Mouse (Mus musculus): ENCODE results near the gene Shmt2. TPM values are rescaled to one million over a fixed set of nuclear protein-coding genes. Genes with fewer than 3 reads are reported as not detected.

Shmt2 gene
- polyA plus RNA-seq, 1 experiment from 2014 or later, result 70.4 TPM

DNA sequence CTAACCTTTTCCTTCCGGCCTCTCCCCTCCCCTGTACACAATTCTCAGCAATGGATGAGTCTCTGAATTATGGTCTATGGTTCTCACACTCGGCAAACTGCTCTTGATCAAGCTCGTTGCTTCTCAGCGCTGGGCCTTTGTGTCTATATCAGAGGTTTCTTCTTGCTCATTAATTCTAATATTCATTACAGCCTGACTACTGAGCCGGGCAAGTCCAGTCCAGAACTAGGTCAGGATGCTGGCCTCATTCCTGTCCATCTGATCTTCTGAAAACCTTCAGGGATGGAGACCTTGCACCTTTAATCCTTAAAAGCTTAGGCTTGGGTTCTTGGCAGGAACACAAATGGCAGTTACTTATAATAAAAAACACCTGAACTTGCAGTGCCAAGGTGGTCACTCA, 22.7 kb downstream of the Shmt2 start:
- Histone ChIP-seq H3K4me1 (replicated peaks; ENCODE audit: control insufficient read depth, insufficient read depth, low read length) (no peaks in the 10 kb centered on the region), H3K36me3 (ENCODE audit: control insufficient read depth, insufficient read depth, low read length) (peaks cover 6% of the 10 kb centered on the region), H3K4me2 (replicated peaks; ENCODE audit: low read depth, low read length) (no peak overlapping the region), H3K9me3 (ENCODE audit: control insufficient read depth, low read length) (no peaks in the 10 kb centered on the region), H3K4me3 (ENCODE audit: low read depth, low read length) (no peak overlapping the region), H3K27me3 (ENCODE audit: control insufficient read depth, insufficient read depth, low read length) (no peaks in the 10 kb centered on the region), H3K27ac (ENCODE audit: low read depth, low read length) (no peak overlapping the region), H3K9ac (ENCODE audit: low read depth, low read length) (no peak overlapping the region)
- DNase-seq (ENCODE audit: low spot score) (no peak), ATAC-seq (ENCODE audit: low FRiP score) (no peak)
- WGBS, result 87% methylated on average over 5 of the region's 5 CpGs

DNA sequence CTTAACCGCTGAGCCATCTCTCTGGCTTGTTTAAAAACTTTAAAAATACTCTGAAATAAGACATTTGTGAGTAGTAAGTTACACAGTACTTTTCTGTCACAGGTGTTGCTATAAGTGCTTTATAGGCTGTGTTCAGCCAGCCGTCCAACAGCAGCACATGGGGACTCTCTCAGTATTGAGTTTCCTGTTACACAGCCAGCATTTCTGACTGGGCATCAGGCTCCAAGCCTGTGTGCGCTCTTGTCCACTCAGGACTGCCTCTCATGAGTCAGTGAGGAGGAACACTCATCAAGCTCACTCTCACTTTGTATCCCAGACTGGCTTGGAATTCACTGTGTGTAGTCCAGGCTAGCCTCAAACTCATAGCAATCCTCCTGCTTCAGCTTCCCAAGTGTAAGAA, 26.1 kb downstream of the Shmt2 start:
- peaks cover 11% of the 10 kb centered on the region for H3K36me3 ChIP-seq (ENCODE audit: control insufficient read depth, insufficient read depth, low read length)
- H3K27ac ChIP-seq (ENCODE audit: low read depth, low read length), result no peak overlapping the region
- ATAC-seq (ENCODE audit: low FRiP score) (no peak), DNase-seq (ENCODE audit: low spot score) (no peak)
- no peaks in the 10 kb centered on the region for H3K4me1 ChIP-seq (replicated peaks; ENCODE audit: control insufficient read depth, insufficient read depth, low read length)
- no peak overlapping the region for H3K4me3 ChIP-seq (ENCODE audit: low read depth, low read length)
- H3K27me3 ChIP-seq (ENCODE audit: control insufficient read depth, insufficient read depth, low read length), result no peaks in the 10 kb centered on the region
- 93% methylated on average over 3 of the region's 3 CpGs for WGBS
- no peak overlapping the region for H3K4me2 ChIP-seq (replicated peaks; ENCODE audit: low read depth, low read length)
- no peak overlapping the region for H3K9ac ChIP-seq (ENCODE audit: low read depth, low read length)
- no peaks in the 10 kb centered on the region for H3K9me3 ChIP-seq (ENCODE audit: control insufficient read depth, low read length)

DNA sequence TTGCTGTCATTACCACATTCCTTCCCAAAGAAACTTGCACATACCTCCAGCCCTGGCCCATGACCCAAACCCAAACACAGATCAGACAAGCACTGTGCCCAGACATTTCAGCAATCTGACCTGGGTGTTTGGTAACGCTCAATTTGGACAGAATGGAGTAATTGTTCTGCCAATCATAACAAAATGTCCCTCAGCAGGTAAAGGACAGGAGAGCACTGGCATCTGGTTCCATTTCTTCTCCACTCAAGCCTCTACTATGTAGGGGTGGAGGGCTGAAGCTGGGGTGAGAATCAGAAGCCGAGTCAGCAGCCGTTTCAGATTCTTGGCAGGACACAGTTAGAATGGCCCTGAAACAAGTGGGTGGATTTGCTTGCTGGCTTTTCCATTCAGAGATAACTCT, 30.1 kb downstream of the Shmt2 start:
- Histone ChIP-seq H3K27ac (ENCODE audit: low read depth, low read length) (no peak overlapping the region), H3K4me3 (ENCODE audit: low read depth, low read length) (no peak overlapping the region), H3K9ac (ENCODE audit: low read depth, low read length) (no peak overlapping the region), H3K4me1 (replicated peaks; ENCODE audit: control insufficient read depth, insufficient read depth, low read length) (no peaks in the 10 kb centered on the region), H3K9me3 (ENCODE audit: control insufficient read depth, low read length) (no peaks in the 10 kb centered on the region), H3K36me3 (ENCODE audit: control insufficient read depth, insufficient read depth, low read length) (peaks cover 11% of the 10 kb centered on the region), H3K27me3 (ENCODE audit: control insufficient read depth, insufficient read depth, low read length) (no peaks in the 10 kb centered on the region), H3K4me2 (replicated peaks; ENCODE audit: low read depth, low read length) (no peak overlapping the region)
- DNase-seq (ENCODE audit: low spot score) (no peak), ATAC-seq (ENCODE audit: low FRiP score) (no peak)
- 85% methylated on average over 3 of the region's 3 CpGs for WGBS

DNA sequence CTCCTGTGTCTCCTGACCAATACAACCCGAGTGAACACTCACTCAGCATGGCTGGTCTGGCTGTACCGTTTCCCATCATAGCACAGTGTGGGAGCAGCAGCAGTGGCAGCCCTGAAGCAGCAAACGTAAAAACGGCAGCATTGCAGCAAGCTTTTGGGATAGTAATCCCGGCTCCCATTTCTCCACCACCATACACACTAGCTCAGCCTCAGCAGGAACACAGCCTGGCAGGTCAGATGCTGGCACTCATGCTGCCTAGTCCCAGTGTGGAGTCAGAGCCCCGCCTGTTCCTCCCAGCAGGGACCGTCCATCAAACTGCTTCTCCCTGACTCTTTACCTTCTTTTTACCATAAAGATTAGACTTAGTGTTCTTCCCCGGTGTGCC, 31.1 kb downstream of the Shmt2 start:
- 57% methylated on average over 8 of the region's 8 CpGs for WGBS
- DNase-seq (ENCODE audit: low spot score) (no peak), ATAC-seq (ENCODE audit: low FRiP score) (no peak)
- no peak overlapping the region for H3K4me2 ChIP-seq (replicated peaks; ENCODE audit: low read depth, low read length)
- H3K27me3 ChIP-seq (ENCODE audit: control insufficient read depth, insufficient read depth, low read length), result no peaks in the 10 kb centered on the region
- peaks cover 11% of the 10 kb centered on the region for H3K36me3 ChIP-seq (ENCODE audit: control insufficient read depth, insufficient read depth, low read length)
- no peak overlapping the region for H3K9ac ChIP-seq (ENCODE audit: low read depth, low read length)
- H3K27ac ChIP-seq (ENCODE audit: low read depth, low read length), result 0 out of 2 replicates have a peak overlapping the region, but pooled peaks have one; percentile 17
- no peak overlapping the region for H3K4me3 ChIP-seq (ENCODE audit: low read depth, low read length)
- H3K4me1 ChIP-seq (replicated peaks; ENCODE audit: control insufficient read depth, insufficient read depth, low read length), result no peaks in the 10 kb centered on the region
- H3K9me3 ChIP-seq (ENCODE audit: control insufficient read depth, low read length), result no peaks in the 10 kb centered on the region

DNA sequence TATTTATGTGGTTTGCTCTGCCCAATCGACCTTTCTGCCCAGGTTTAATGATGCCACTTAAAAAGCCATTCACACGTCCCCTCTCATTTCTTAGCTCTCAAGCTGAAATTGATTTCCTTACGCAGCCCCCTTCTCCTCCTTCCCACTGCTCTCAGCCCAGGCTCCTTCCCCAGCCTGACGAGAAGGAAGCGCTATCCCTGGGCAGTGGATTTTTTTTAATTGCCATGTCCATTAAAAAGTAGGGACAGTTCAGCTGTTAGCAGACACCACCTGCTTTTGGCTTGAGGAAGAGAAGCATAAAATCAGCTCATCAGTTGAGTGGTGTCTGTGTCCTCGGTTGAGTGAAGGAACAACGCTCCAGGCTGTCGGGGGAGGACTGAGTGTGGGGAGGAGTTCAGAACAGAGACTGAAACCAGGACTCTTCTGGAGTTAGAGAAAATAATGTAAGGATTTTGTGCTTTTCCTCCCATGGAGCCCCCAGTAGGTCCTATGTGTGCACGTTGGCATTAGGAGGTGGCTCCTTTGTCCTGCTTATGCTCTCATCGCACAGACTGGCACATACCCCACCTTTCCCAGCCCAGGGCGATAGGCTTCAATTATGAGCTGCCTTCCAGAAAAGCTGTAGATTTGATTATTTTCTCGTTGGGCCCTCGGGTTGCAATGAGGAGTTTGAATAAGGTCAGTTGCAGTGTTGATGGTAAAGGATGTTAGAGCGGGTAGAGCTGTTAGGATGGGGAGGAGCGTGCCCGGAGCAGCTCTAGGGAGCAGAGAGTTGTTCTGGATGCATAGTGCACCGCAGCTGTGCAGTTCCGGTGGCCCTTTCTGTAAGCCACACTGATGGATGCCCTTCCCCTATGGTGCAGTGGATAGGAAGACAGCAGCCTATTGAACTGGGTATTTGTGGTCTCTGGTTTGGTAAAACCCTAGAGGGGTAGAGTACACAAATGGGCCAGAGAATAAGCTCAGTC, 31.8 kb downstream of the Shmt2 start:
- DNase-seq (ENCODE audit: low spot score) (no peak), ATAC-seq (ENCODE audit: low FRiP score) (no peak)
- no peak overlapping the region for H3K4me2 ChIP-seq (replicated peaks; ENCODE audit: low read depth, low read length)
- H3K27ac ChIP-seq (ENCODE audit: low read depth, low read length), result 0 out of 2 replicates have a peak overlapping the region, but pooled peaks have one; percentile 17
- H3K9ac ChIP-seq (ENCODE audit: low read depth, low read length), result no peak overlapping the region
- no peak overlapping the region for H3K4me3 ChIP-seq (ENCODE audit: low read depth, low read length)
- H3K27me3 ChIP-seq (ENCODE audit: control insufficient read depth, insufficient read depth, low read length), result no peaks in the 10 kb centered on the region
- WGBS, result 81% methylated on average over 18 of the region's 18 CpGs
- H3K4me1 ChIP-seq (replicated peaks; ENCODE audit: control insufficient read depth, insufficient read depth, low read length), result no peaks in the 10 kb centered on the region
- H3K9me3 ChIP-seq (ENCODE audit: control insufficient read depth, low read length), result no peaks in the 10 kb centered on the region
- peaks cover 11% of the 10 kb centered on the region for H3K36me3 ChIP-seq (ENCODE audit: control insufficient read depth, insufficient read depth, low read length)

DNA sequence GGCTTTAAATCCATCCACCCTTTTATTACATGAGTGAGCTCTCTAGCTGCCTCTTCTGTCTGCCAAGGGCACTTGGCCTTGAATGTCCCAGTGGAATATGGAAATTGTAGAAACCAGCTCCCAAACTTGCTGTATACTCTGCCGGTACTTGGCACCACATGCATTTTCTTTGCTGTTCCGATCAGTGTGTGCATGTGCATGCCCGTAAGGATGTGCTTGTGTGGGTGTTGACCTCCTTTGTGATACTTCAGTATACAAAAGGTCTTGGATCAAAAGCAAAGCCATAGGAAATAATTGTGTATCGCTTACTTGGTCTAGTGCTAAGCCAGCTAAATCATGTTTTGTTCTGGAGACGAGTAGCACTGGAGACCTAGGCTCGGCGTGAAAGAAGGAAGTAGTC, 33.4 kb downstream of the Shmt2 start:
- DNase-seq (ENCODE audit: low spot score) (no peak), ATAC-seq (ENCODE audit: low FRiP score) (no peak)
- Histone ChIP-seq H3K27me3 (ENCODE audit: control insufficient read depth, insufficient read depth, low read length) (no peaks in the 10 kb centered on the region), H3K27ac (ENCODE audit: low read depth, low read length) (no peak overlapping the region), H3K36me3 (ENCODE audit: control insufficient read depth, insufficient read depth, low read length) (peaks cover 5% of the 10 kb centered on the region), H3K4me2 (replicated peaks; ENCODE audit: low read depth, low read length) (no peak overlapping the region), H3K9ac (ENCODE audit: low read depth, low read length) (no peak overlapping the region), H3K4me1 (replicated peaks; ENCODE audit: control insufficient read depth, insufficient read depth, low read length) (no peaks in the 10 kb centered on the region), H3K4me3 (ENCODE audit: low read depth, low read length) (no peak overlapping the region), H3K9me3 (ENCODE audit: control insufficient read depth, low read length) (no peaks in the 10 kb centered on the region)
- WGBS, result 88% methylated on average over 7 of the region's 7 CpGs

DNA sequence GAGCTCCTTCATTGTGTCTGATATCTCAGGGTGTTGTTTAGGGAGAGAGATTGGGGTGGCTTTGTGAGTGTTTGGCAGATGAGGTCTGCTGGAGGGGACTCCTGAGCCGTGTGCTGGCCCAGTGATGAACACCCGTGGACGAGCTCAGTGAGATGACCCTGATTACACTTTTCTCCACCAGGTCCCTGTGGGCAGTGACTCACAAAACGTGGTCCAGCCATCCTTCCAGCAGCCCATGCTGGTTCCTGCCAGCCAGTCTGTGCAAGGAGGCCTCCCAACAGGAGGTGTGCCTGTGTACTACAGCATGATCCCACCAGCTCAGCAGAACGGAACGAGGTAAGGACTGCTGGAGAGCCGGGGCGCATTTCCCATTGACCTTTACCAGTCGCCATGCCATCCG, 37.0 kb downstream of the Shmt2 start:
- no peak overlapping the region for H3K4me3 ChIP-seq (ENCODE audit: low read depth, low read length)
- no peak overlapping the region for H3K27ac ChIP-seq (ENCODE audit: low read depth, low read length)
- no peaks in the 10 kb centered on the region for H3K9me3 ChIP-seq (ENCODE audit: control insufficient read depth, low read length)
- no peaks in the 10 kb centered on the region for H3K4me1 ChIP-seq (replicated peaks; ENCODE audit: control insufficient read depth, insufficient read depth, low read length)
- H3K9ac ChIP-seq (ENCODE audit: low read depth, low read length), result no peak overlapping the region
- no peak for DNase-seq (ENCODE audit: low spot score)
- no peak for ATAC-seq (ENCODE audit: low FRiP score)
- 90% methylated on average over 10 of the region's 10 CpGs for WGBS
- H3K36me3 ChIP-seq (ENCODE audit: control insufficient read depth, insufficient read depth, low read length), result no peaks in the 10 kb centered on the region
- no peak overlapping the region for H3K4me2 ChIP-seq (replicated peaks; ENCODE audit: low read depth, low read length)
- no peaks in the 10 kb centered on the region for H3K27me3 ChIP-seq (ENCODE audit: control insufficient read depth, insufficient read depth, low read length)

DNA sequence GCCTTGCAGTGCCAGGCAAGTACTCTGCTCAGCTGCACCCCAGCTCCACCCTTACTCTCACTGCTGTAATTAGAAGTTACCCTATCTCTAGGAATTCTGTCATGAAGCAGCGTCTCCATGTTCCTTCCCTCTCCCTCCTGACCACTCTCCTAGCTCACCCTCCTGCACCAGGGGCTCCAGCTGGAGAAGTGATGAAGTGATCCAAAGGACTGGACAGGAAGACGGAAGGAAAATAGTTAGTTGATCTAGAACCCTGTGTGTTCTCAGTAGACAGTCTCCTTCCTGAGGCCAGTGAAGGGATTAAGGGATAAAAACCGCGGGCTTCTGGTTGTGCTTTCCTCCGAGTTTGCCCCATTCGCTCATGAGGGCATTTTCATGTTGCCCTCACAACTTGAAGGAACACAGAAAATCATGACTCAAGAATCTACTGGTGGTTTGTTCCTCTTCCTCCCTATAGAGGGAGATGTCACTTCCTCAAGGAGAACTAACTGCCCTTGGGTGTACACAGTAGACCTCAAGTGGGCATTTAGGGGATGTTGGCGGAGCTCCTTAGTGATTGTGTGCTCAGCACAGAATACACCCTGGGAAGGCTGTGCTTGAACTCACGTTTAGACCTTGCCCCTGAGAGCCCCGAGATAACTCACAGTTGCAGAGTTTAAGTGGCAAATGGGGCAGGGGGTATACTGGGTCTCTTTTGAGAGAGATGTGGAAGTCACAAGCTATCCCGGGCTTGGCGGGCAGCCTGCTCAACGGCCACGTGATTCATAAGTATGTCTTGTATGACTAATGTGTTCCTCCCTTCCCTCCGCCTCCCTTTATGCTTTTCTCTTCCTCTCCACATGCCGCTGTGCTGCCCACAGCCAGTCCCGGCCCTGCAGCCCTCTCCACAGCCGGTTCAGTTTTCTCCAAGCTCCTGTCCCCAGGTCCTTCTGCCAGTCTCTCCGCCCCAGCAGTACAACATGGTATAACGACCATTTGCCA, 41.1 kb downstream of the Shmt2 start:
- H3K9me3 ChIP-seq (ENCODE audit: control insufficient read depth, low read length), result no peaks in the 10 kb centered on the region
- 91% methylated on average over 19 of the region's 19 CpGs for WGBS

More for the DNA sequence above, 41.1 kb downstream of the Shmt2 start:
- Histone ChIP-seq H3K4me2 (replicated peaks; ENCODE audit: low read depth, low read length) (no peak overlapping the region), H3K36me3 (ENCODE audit: control insufficient read depth, insufficient read depth, low read length) (no peaks in the 10 kb centered on the region), H3K27ac (ENCODE audit: low read depth, low read length) (no peak overlapping the region), H3K4me1 (replicated peaks; ENCODE audit: control insufficient read depth, insufficient read depth, low read length) (no peaks in the 10 kb centered on the region), H3K9ac (ENCODE audit: low read depth, low read length) (no peak overlapping the region), H3K27me3 (ENCODE audit: control insufficient read depth, insufficient read depth, low read length) (no peaks in the 10 kb centered on the region), H3K4me3 (ENCODE audit: low read depth, low read length) (no peak overlapping the region)
- ATAC-seq (ENCODE audit: low FRiP score), result no peak
- no peak for DNase-seq (ENCODE audit: low spot score)

All from hindbrain, embryonic 11.5 days (tissue).